Mouse (Mus musculus): Measurements from ENCODE around the gene Grhl1. TPM values are rescaled to one million over a fixed set of nuclear protein-coding genes. Genes with fewer than 3 reads are reported as not detected.
"Not testable (repeated sequence)": the region's sequence is repeated elsewhere in the genome, so short reads cannot be mapped to it uniquely, and the experiment has no call there.

Grhl1 gene
- polyA plus RNA-seq (2014; fragmentation: Nextera tagmentation; extraction: Ambion mirVana): 11.5 and 12.0 TPM in 2 replicates

DNA sequence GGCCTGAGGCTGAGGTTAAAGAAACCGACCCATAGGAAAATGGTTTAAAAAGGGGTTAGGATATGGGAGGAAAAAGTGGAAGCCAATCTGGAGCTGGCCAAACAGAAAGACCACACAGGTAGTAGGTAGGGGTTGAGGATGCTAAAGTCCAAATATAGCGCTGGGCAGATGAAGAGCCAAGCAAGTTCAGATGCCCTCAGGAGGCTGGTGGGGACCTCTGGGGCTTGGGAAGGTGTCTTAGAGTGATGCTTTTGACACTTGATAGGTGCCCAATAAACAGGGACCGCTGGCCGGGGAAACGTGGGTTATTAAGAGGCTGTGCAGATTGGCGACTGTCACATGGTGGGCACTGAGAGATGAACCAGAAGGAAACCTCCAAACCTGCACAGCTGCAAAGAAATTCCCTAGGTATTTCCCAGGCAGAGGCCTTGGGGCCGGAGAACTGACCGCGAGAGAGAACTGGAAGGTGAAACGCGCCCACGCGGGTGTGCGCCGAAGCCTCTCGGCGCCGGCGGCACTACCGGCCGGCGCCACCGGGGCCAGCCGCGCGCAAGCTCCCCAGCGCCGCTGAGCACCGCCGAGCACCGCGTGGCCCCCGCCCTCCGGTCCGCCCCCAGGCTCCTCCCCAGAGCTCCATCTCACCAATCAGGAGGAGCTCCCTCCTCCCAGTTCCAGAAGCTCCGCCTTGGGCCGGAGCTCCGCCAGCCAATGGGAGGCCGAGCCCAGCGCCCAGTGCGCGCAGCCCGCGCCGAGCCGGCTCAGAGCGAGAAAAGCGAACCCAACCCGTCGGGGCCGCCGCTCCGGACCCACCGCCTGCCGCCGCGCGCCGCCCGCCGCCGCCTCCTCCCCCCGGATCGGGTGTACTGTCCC, at the start of gene Grhl1:
Grhl1 (plus strand) TSS at position 761 of the 870 bp plus-strand sequence.
- peak within 1 kb of the TSS; percentile 87 for H3K4me2 ChIP-seq (ENCODE audit: low read depth, low read length)
- ATAC-seq (ENCODE audit: low read depth) (peak; percentile 99), DNase-seq (ENCODE audit: low spot score) (peak; percentile 97)
- no peak within 1 kb of the TSS for H3K27ac ChIP-seq (replicated peaks; ENCODE audit: low read depth, low read length)
- peak within 1 kb of the TSS; percentile 65 for H3K4me3 ChIP-seq (ENCODE audit: low read depth, low read length)
- no peaks in the 10 kb centered on the region for H3K9me3 ChIP-seq (ENCODE audit: control insufficient read depth, low read length)
- H3K27me3 ChIP-seq (replicated peaks; ENCODE audit: control insufficient read depth, insufficient read depth, low read length): peaks cover 22% of the 10 kb centered on the region
- no peaks in the 10 kb centered on the region for H3K4me1 ChIP-seq (ENCODE audit: control insufficient read depth, insufficient read depth, low read length)
- peak within 1 kb of the TSS; percentile 60 for H3K9ac ChIP-seq (ENCODE audit: low read depth, low read length)
- 8% methylated on average over 12 of the region's 64 CpGs for WGBS
- no peaks in the 10 kb centered on the region for H3K36me3 ChIP-seq (ENCODE audit: control insufficient read depth, insufficient read depth, low read length)

DNA sequence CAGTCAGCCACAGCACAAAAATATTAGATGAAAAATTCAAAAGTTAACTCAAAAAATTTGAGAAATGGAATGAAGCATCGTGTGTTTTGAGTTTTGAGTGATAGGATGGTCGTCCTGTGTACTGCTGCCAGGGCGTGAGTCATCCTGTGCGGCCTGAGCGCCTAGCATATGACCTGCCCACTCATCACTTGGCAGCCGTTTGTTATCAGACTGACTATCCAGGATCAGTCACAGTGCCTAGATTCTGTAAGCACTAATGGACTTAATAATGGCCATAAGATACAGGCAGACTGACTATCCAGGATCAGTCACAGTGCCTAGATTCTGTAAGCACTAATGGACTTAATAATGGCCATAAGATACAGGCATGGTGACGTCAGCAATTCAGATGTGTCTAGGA, 47.0 kb upstream of the Grhl1 start:
- peaks cover 16% of the 10 kb centered on the region; the same call in 1 of the 2 replicates for H3K36me3 ChIP-seq (ENCODE audit: control insufficient read depth, insufficient read depth, low read length)
- WGBS: 83% methylated on average over 7 of the region's 7 CpGs
- not testable (repeated sequence) for H3K9ac ChIP-seq (ENCODE audit: low read depth, low read length); H3K27me3 ChIP-seq (replicated peaks; ENCODE audit: control insufficient read depth, insufficient read depth, low read length); ATAC-seq (ENCODE audit: low read depth); H3K4me3 ChIP-seq (ENCODE audit: low read depth, low read length); DNase-seq (ENCODE audit: low spot score); H3K27ac ChIP-seq (replicated peaks; ENCODE audit: low read depth, low read length); H3K4me2 ChIP-seq (ENCODE audit: low read depth, low read length); H3K4me1 ChIP-seq (ENCODE audit: control insufficient read depth, insufficient read depth, low read length); H3K9me3 ChIP-seq (ENCODE audit: control insufficient read depth, low read length)

DNA sequence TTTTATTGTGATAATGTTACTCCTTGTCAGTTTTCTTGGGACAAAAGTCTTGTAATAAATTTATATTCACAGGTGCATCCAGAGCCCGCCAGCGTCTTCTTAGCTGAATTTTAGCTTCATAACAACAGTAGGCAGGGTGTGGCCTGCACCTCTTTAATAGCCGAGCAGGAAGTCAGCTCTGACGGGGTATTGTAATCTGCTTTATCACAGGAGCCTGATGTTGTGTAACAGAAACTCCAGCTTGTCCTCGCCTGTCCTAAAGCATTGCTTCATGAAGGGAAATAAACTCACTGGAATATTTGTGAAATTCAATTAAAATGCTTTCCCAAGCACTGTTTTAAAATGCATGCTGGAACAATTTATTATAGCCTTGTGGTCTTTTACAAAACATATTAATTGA, 35.7 kb upstream of the Grhl1 start:
- ATAC-seq (ENCODE audit: low read depth): no peak
- Histone ChIP-seq H3K4me2 (ENCODE audit: low read depth, low read length) (no peak overlapping the region), H3K4me3 (ENCODE audit: low read depth, low read length) (no peak overlapping the region), H3K27ac (replicated peaks; ENCODE audit: low read depth, low read length) (no peak overlapping the region), H3K36me3 (ENCODE audit: control insufficient read depth, insufficient read depth, low read length) (peaks cover 16% of the 10 kb centered on the region; the same call in 1 of the 2 replicates), H3K9ac (ENCODE audit: low read depth, low read length) (no peak overlapping the region), H3K9me3 (ENCODE audit: control insufficient read depth, low read length) (no peaks in the 10 kb centered on the region), H3K4me1 (ENCODE audit: control insufficient read depth, insufficient read depth, low read length) (no peaks in the 10 kb centered on the region), H3K27me3 (replicated peaks; ENCODE audit: control insufficient read depth, insufficient read depth, low read length) (no peaks in the 10 kb centered on the region)
- peak; percentile 34 for DNase-seq (ENCODE audit: low spot score)
- WGBS: 66% methylated on average over 5 of the region's 5 CpGs

DNA sequence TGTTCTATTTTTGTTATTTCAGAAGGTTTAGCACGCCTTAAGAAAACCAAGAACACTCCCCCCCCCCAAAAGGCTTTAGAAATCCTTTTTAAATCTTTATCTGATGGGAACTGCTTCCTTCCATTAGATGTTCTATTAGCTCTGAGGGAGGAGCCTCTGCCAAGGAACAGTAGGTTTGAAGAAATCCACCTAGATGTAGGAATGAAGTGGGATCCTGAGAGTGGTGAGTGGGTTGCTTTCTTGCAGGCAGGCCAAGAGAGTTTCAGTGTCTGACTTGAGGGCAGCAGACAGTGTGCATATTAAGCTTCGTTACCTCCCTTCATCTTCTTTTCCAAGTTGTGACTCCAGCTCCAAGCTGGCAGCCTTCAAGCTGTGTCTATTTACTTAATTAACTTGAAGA, 34.9 kb upstream of the Grhl1 start:
- DNase-seq (ENCODE audit: low spot score): peak; percentile 7
- 58% methylated on average over 2 of the region's 2 CpGs for WGBS
- Histone ChIP-seq H3K4me2 (ENCODE audit: low read depth, low read length) (no peak overlapping the region), H3K4me3 (ENCODE audit: low read depth, low read length) (no peak overlapping the region), H3K27ac (replicated peaks; ENCODE audit: low read depth, low read length) (peak overlapping the region; percentile 52; the same call in 1 of the 2 replicates), H3K9ac (ENCODE audit: low read depth, low read length) (no peak overlapping the region), H3K4me1 (ENCODE audit: control insufficient read depth, insufficient read depth, low read length) (no peaks in the 10 kb centered on the region), H3K27me3 (replicated peaks; ENCODE audit: control insufficient read depth, insufficient read depth, low read length) (no peaks in the 10 kb centered on the region), H3K9me3 (ENCODE audit: control insufficient read depth, low read length) (no peaks in the 10 kb centered on the region), H3K36me3 (ENCODE audit: control insufficient read depth, insufficient read depth, low read length) (peaks cover 16% of the 10 kb centered on the region; the same call in 1 of the 2 replicates)
- no peak for ATAC-seq (ENCODE audit: low read depth)

DNA sequence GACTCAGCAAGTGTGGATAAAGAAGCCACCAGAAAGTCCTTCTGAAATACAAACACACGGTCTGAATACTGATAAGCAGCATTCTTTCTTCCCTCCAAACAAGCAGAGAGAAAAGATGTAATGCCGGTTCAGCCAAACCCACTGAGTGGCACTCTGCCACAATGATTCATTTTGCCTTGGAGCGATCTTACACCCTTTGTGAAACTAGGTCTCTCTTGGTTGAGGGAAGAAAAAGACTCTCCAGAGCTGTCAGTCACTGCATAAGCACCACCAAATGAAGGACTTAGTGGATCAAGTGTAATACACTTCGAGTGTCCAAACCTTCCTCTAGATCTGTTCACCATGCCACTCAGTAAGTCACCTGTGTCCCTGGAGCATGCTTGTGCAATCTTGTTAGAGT, 34.1 kb upstream of the Grhl1 start:
- DNase-seq (ENCODE audit: low spot score) (peak; percentile 42), ATAC-seq (ENCODE audit: low read depth) (peak; percentile 41; the same call in 1 of the 2 replicates)
- peaks cover 16% of the 10 kb centered on the region; the same call in 1 of the 2 replicates for H3K36me3 ChIP-seq (ENCODE audit: control insufficient read depth, insufficient read depth, low read length)
- no peak overlapping the region for H3K9ac ChIP-seq (ENCODE audit: low read depth, low read length)
- H3K27me3 ChIP-seq (replicated peaks; ENCODE audit: control insufficient read depth, insufficient read depth, low read length): no peaks in the 10 kb centered on the region
- no peaks in the 10 kb centered on the region for H3K4me1 ChIP-seq (ENCODE audit: control insufficient read depth, insufficient read depth, low read length)
- no peaks in the 10 kb centered on the region for H3K9me3 ChIP-seq (ENCODE audit: control insufficient read depth, low read length)
- no peak overlapping the region for H3K4me3 ChIP-seq (ENCODE audit: low read depth, low read length)
- 74% methylated on average over 4 of the region's 4 CpGs for WGBS
- 0 out of 2 replicates have a peak overlapping the region, but pooled peaks have one; percentile 52 for H3K27ac ChIP-seq (replicated peaks; ENCODE audit: low read depth, low read length)
- H3K4me2 ChIP-seq (ENCODE audit: low read depth, low read length): no peak overlapping the region

DNA sequence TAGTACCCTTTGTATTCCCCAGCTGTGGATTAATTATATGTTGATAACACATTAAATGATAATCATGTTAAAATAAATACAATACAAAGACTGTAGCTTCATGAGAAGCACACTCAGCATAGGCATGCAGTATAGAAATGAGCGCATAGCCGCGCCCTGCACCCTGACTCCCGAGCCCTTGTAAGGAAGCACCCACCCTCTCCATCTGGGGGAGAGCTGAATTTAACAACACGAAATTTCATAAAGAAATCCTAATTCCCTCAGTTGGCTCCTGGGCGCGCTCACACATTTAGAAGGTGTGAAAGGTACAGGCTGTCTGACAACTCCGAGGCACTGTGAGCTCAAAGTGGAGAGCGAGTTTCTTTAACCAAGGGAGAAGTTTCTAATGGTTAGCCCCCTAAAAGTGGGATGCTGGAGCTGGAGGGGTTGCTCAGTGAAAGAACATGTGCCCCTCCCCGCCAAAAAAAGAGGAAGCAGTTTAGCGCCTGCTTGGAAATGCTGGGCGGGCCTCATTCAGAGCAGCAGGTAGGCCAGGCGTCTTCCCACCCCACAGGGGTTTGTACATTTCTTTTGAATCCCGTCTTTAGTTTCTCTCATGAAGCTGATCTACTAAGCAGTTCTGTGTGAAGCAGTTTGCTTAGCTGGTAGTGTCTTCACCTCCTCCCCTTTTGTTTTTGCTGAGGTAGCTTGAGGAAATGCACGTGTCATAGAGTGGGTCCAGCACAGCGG, 30.5 kb upstream of the Grhl1 start:
- no peak overlapping the region for H3K4me3 ChIP-seq (ENCODE audit: low read depth, low read length)
- H3K27me3 ChIP-seq (replicated peaks; ENCODE audit: control insufficient read depth, insufficient read depth, low read length): no peaks in the 10 kb centered on the region
- H3K9me3 ChIP-seq (ENCODE audit: control insufficient read depth, low read length): no peaks in the 10 kb centered on the region
- no peaks in the 10 kb centered on the region for H3K4me1 ChIP-seq (ENCODE audit: control insufficient read depth, insufficient read depth, low read length)
- WGBS: 83% methylated on average over 16 of the region's 16 CpGs
- no peak overlapping the region for H3K4me2 ChIP-seq (ENCODE audit: low read depth, low read length)
- DNase-seq (ENCODE audit: low spot score) (no peak), ATAC-seq (ENCODE audit: low read depth) (no peak)
- H3K36me3 ChIP-seq (ENCODE audit: control insufficient read depth, insufficient read depth, low read length): peaks cover 21% of the 10 kb centered on the region; the same call in 1 of the 2 replicates
- no peak overlapping the region for H3K27ac ChIP-seq (replicated peaks; ENCODE audit: low read depth, low read length)
- H3K9ac ChIP-seq (ENCODE audit: low read depth, low read length): no peak overlapping the region

DNA sequence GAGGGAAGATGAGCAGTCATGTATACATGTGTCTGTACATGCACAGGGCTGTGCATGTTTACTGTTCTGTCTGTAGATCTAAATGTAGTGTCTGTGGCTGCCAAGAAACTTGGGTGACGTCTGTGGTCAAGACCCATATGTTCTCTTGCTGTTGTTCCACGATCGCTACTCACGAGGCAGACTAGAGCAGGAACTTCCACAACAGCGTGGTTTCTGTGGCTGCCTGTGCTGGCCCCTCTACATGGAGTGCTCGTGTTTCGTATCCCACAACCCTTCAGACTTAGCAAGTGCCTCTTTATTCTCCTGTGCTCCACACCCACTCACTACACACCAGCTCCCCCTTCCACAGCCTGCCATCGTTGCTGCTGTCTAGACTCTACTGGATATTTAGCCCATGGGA, 24.4 kb upstream of the Grhl1 start:
- Histone ChIP-seq H3K4me3 (ENCODE audit: low read depth, low read length) (no peak overlapping the region), H3K4me1 (ENCODE audit: control insufficient read depth, insufficient read depth, low read length) (no peaks in the 10 kb centered on the region), H3K4me2 (ENCODE audit: low read depth, low read length) (no peak overlapping the region), H3K27ac (replicated peaks; ENCODE audit: low read depth, low read length) (no peak overlapping the region), H3K27me3 (replicated peaks; ENCODE audit: control insufficient read depth, insufficient read depth, low read length) (no peaks in the 10 kb centered on the region), H3K9me3 (ENCODE audit: control insufficient read depth, low read length) (no peaks in the 10 kb centered on the region), H3K36me3 (ENCODE audit: control insufficient read depth, insufficient read depth, low read length) (peaks cover 35% of the 10 kb centered on the region), H3K9ac (ENCODE audit: low read depth, low read length) (no peak overlapping the region)
- ATAC-seq (ENCODE audit: low read depth) (no peak), DNase-seq (ENCODE audit: low spot score) (no peak)
- WGBS: 76% methylated on average over 8 of the region's 8 CpGs

DNA sequence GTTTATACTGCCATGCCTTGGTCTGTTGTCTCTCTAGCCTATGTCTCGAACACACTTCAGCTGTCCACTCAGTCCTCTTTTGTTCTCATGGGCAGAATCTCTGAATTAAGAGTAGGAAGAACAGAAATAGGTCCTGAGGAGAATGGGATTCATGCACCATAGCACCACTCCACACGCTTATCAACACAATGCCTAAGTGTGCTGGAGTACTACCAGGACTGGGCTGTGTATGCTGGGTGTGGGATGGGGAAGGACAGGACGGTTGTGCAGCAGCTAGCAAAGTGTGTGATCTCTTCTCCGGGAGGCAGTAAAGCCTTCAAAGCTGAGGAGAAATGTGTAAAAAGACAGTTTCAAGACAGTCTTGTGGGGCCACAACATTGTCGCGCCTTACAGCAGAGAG, 23.2 kb upstream of the Grhl1 start:
- 87% methylated on average over 6 of the region's 6 CpGs for WGBS
- H3K4me1 ChIP-seq (ENCODE audit: control insufficient read depth, insufficient read depth, low read length): no peaks in the 10 kb centered on the region
- ATAC-seq (ENCODE audit: low read depth) (no peak), DNase-seq (ENCODE audit: low spot score) (no peak)
- no peaks in the 10 kb centered on the region for H3K27me3 ChIP-seq (replicated peaks; ENCODE audit: control insufficient read depth, insufficient read depth, low read length)
- no peak overlapping the region for H3K4me3 ChIP-seq (ENCODE audit: low read depth, low read length)
- H3K4me2 ChIP-seq (ENCODE audit: low read depth, low read length): no peak overlapping the region
- H3K9me3 ChIP-seq (ENCODE audit: control insufficient read depth, low read length): no peaks in the 10 kb centered on the region
- no peak overlapping the region for H3K9ac ChIP-seq (ENCODE audit: low read depth, low read length)
- H3K36me3 ChIP-seq (ENCODE audit: control insufficient read depth, insufficient read depth, low read length): peaks cover 35% of the 10 kb centered on the region
- H3K27ac ChIP-seq (replicated peaks; ENCODE audit: low read depth, low read length): no peak overlapping the region
